Mouse (Mus musculus) mature B cell (primary cell): Measurements from ENCODE around the gene Sec31b.

Experiments used
- in situ Hi-C: fragments of 300-500 bp; cut with MboI; formaldehyde crosslinking; loops from 2 replicates; pipeline ENCODE4 v1.14.3; 2019

The Sec31b gene

DNA sequence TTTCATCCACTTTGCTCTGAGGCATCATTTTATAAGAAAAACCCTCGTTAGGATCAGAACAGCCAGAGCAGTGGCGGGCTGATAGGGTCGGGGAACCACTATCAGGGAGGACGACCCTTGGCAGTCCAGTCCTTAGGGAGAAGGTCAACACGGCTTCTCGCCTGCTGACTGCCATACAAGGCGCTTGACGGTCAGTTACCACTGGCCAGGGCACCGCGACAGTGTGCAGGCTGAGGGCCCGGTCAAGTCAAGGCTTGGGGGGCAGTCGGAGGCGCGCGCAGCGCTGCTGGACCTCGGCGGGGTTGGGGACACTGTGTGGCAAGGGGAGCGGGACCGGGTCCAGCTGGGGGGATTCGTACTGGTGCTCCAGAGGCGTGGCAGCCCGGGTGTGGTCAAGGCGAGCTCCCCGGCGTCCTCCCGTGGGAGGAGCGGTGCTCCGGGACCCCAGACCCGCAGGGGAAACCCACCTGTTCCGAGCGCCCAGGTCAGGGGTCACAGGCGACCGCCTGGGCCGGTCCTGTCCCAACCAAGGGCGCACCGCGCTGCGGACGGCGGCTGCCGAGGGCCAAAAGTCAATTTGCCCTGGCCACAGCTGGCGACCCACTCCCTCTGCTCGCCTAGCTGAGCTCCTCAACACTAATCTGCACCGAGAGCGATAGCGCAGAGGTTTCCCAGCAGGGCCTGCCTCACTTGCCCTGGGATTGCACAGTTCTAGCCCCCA, at the start of gene Sec31b:
TSS of gene Sec31b (minus strand) at position 544 of the 721 bp plus-strand sequence.
- in situ Hi-C loops = loop anchor here (10.0 kb wide), 1 partner anchor 181 kb away; no protein-coding TSS in a partner anchor

DNA sequence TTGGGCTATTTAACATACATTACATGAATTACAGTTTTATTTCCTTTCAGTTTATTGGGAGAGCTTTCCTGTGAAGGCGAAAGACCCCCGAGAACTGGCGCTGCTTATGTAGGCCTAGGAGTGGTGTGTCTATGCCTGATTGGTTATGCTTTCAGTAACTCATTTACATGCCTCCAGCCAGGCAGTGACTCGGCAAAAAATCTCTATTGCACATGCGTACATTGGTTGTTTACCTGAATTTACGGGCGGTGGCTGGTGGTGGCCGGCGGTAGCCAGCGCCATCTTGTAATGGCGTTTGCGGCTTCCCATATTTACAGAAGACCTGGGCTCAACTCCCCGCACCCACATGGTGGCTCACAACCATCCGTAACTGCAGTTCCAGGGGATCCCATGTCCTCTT, 48.5 kb upstream of the Sec31b start:
- in situ Hi-C loops = loop anchor here (25.0 kb wide), 1 partner anchor 293 kb away; no protein-coding TSS in a partner anchor

DNA sequence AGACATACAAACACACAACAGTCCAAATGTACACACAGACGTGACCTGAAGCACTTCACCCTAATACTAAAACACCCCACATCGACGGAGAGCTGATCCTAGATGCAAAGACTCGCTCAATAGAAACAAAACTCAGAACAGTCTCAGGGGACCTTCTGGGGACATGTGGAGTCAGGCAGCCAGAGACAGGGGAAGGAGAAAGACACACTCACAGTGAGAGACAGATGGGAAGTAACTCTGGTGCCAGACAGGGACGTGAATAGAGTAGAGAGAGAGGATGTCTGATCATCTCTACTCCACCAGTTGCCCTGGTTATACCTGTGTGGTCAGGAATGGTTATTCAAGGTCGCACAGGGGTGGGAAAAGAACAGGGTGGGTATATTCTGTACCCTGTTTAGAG, 46.0 kb upstream of the Sec31b start:
- in situ Hi-C loops = loop anchor here (25.0 kb wide), 1 partner anchor 296 kb away; no protein-coding TSS in a partner anchor

DNA sequence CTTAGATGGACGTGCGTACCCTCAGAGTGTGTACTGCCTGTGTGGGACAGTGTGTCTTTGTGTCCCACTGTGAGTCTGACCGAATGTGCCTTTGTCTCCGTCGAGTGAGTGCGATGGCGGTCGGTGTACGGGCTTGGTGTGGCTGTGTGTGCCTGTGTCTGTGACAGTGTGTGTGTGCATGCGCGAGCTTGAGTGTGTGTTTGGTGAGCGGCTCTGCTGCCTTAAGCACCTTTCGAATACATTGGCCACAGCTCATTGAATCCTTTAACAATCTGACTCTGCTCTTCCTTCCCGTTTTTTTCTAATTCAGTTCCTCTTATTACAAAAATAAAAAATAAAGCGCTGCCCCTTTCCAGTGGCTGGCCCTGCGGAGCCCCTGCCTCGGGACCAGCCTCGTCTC, 45.3 kb upstream of the Sec31b start:
- in situ Hi-C loops = loop anchor here (25.0 kb wide), 1 partner anchor 296 kb away; no protein-coding TSS in a partner anchor

DNA sequence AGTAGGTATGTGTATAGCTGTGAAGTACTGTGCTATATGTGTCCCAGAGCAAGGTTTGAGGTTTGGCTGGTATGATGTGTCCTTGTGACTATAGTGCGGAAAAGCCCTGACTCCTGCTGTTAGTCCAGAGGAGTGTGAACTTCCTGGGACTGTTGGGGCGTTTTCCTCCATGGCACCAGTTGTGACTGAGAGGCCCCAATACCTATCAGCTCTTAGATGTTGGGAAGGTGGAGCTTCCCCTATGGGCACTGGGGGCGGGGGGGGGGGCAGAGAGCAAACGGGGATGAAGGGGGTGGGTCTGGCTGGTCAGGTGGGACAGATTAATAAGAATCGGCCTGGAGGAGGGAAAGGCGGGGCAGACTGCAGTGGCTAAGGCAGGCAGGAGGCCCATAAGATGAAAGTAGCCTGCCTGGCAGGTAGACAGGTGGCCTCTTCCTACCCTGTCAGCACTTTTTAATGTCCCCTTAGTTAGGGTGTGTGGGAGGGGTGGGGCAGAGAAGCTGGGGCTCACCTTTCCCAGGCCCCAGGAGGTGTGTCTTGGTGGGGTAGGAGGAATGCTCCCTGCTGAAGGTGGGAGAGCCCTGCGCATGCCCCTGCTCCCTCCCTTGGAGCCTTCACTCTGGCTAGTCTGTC, 44.0 kb upstream of the Sec31b start:
- in situ Hi-C loops = loop anchor here (25.0 kb wide), 1 partner anchor 298 kb away; no protein-coding TSS in a partner anchor

DNA sequence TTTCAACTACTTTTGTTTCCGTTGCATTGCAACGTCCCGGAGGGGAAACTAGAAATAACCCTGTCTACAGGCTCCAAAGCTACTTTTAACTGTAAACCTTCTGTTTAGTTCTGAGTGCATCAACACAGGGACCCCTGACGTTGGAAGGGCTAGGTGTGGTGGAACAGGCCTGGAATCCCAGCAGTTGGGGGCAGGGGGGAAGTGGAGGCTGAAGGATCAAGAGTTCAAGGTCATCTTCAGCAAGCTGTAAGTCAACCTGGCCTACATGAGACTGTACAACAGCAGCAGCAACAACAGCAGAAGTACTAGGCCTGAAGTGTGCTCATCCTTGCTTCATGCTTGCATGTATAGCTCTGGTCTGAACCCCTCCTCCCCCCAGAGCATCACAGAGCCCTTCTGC, 42.4 kb upstream of the Sec31b start:
- in situ Hi-C loops = loop anchor here (25.0 kb wide), 1 partner anchor 299 kb away; no protein-coding TSS in a partner anchor

DNA sequence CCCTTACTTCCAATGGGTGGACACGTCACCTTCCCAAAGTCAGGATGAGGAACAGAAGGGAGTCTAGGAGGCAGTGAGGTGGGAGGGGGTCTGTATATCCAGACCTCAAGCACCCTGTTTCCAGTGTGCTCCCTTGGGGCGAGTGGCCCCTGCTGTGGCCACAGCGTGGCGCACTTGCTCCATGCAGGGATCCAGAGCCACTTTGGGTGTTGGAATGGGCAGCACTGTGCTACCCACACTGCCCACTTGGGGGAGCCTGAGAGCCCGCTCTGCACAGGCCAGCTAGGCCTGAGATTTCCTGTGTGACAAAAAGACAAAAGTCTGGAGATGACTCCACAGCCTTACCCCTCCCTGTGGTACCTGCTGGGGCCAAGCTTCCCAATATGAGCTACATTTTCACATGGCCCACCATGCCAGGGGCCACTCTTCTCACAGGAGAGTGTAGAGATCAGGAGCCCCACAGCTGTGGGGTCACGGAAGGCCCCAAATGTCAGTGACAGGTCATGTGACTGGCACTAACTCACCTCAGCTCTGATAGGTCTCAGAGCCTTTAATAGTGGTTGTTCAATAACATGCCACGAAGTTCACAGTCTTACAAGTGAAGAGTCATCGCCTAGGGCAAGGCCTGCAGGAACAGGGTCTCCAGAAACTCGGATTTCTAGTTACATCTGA, 37.1 kb upstream of the Sec31b start:
- in situ Hi-C loops = loop anchor here (25.0 kb wide), 1 partner anchor 305 kb away; no protein-coding TSS in a partner anchor

DNA sequence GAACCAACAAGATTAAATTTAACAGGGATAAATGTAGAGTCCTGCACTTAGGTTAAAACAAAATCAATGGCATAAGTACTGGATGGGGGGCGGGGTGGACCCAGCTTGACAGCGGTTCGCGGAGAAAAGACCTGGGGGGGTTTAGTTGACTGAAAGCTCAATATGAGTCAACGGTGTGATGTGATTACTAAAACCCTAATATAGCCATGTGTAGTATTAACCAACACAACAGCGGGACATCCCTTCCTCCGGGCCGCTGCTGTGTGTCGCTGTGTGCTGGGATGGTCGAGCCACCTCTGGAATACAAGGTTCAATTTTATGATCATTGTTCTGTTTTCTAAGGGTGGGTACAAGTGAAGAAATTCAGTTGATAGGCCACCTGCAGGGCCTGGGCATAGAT, 36.4 kb upstream of the Sec31b start:
- in situ Hi-C loops = loop anchor here (25.0 kb wide), 1 partner anchor 305 kb away; no protein-coding TSS in a partner anchor

DNA sequence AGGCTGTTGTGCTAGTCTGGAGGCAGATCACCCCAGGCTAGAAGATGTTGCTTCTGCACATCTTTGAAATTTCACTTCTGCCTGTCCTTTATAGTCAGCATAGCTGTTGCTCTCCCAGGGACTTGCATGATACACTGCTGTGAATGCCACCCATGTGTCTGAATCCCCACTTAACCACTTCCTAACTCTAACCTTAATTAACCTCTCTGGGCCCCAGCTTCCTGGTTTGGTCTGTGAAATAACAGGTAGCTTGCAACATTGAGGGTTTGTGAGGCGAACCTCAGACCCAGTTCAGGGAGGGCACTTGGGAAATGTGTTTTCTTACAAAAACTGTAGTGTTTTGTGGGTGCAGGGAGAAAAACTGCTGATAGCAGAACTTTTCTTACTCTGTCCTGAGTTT, 32.4 kb upstream of the Sec31b start:
- in situ Hi-C loops = loop anchor here (25.0 kb wide), 1 partner anchor 309 kb away; no protein-coding TSS in a partner anchor

DNA sequence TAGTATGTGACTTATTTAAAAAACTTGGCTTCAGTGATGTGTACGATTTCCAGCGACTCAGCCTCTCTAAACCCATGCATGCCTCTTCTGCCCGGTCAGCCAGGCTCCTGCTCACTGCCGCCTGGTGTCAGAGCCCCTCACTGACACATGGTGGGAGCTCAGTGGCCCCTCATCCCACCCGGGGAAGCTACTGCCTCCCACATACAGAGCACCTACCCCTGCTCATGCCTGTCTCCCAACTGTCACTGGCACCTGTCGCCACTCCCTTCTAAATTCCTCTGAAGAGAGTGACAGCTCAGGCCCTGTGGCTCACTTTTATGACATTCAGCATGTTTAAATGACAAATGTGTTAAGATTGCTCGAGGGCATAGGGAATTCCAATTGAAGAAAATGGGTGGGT, 30.6 kb upstream of the Sec31b start:
- in situ Hi-C loops = loop anchor here (25.0 kb wide), 1 partner anchor 311 kb away; no protein-coding TSS in a partner anchor

DNA sequence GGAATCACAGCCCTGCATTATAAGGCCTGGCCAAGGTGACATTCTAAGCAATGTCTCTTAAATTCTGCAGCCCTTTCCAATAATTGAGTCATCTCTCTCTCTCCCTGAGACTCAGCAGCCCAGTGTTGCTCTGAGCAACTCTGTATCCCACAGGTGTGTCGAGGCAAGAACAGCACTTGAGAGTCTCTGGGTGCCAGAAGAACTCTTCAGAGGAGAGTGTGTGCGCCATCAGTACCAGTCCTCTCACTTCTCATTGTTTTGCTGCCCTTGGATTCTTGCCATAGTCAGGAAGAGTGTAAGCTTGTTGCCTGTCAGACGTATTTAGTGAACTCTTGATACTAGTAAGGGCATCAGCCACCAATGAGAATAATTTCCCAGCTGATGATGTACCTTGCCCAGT, 22.1 kb upstream of the Sec31b start:
- in situ Hi-C loops = no loop called here

DNA sequence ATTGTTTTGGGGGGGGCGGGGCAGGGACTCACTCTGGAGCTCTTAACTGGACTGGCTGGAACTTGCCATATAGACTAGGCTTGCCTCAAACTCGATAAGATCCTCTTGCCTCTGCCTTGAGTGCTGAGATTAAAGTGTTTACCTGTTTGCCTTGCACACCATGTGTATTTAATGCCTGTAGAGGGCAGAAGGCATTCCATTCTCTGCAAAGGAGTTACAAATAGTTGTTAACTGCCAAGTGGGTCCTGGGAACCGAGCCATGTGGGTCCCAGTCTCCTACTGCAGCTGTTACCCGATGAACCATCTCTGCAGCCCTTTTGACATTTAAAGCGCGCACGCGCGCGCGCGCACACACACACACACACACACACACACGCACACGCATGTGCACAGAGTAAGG, 18.3 kb upstream of the Sec31b start:
- in situ Hi-C loops = no loop called here

DNA sequence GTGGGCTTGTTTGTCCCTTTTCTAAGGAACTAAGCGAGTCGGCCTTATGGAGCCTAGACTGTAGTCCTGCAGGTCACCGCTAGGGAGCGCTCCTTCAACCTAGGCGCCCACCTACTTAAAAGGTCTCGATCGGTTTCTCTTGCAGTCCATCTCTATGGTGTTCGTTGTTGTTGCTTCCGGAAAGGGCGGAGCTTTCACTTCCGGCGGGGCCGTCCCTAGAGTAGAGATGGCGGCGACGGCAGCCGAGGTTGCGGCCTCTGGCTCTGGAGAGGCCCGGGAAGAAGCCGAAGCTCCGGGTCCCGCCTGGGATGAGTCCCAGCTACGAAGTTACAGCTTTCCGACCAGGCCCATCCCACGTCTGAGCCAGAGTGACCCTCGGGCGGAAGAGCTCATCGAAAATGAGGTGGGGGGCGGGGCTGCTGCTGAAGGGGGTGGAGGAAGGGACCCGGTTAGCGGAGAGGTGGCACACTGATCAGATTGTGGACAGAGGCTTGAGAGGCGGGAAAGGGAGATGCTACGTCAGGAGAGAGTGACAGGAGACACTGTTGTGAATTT, 17.1 kb upstream of the Sec31b start, which contains the start of gene Hif1an:
TSS of gene Hif1an (plus strand) at position 199 of the 555 bp plus-strand sequence.
- in situ Hi-C loops = no loop called here

DNA sequence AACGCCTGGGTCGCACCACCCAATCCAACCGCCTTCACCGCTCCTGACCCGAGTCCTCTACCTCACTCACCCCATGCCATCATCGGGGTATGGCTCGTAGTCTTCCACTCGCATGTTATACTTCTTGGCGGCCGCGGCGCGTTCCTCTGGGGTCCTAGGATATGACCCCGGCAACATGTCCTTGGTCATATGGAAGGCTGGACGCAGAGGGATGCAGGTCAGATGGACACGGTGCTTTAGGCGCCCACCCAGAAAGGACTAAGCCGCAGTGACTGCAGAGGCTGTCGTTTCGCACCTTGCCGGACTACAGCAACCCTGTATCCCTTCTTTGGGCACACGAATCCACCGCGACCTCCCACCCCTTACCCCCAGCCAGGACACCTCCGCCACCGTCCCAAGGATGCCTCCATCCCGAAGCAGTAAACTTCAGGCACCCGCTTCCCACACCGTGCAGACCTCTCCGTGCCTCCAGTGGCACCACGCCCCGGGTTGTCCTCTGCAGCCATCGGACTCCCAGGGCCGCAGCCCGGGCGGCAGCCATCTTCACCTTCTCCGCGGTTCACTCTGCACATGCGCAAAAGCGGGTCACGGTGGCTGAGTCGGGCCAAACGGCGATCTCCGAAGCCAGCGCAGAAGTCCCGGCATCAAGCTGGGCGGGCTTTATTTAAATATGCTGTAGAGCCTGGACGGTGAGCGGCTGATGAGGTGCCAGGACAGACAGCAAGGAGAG, 9.4 kb upstream of the Sec31b start, which contains the start of gene Ndufb8:
TSS of gene Ndufb8 (minus strand) at position 580 of the 730 bp plus-strand sequence.
- in situ Hi-C loops = no loop called here

DNA sequence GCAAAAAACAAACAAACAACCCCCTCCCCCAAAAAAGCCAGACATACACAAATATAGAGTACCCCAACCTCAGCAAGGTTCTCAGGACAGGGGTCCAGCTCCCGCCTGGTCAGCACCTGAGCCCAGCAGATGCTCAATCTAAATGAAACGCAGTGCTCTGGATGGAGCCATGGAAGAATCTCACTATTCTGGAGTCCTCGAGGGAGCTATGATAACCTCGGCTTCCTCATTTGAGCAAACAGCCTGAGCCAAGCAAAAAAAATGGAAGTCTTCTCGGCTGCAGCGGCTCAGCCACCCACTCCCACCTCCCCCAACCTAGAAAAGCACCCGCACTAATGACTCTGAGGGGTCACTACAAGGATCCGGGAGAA, 8.8 kb upstream of the Sec31b start:
- in situ Hi-C loops = no loop called here

DNA sequence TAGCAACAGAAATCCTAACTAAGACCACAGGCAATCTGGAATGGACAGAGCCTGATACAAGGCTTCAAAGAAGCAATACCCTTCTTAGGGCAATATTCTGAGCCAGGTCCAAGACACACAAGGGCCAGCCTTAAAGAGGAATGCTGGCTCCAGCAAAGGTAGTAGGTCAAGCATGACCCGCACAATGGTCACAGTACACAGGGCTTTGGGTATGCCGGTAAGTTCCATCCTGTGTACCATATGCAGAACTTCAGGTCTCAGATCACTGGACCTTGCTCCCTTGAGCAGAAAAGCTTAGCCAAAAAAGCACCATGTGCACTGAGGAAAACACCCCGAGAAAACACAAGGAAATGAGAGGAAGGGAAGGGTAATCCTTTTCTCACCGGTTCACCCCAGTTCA, 7.6 kb upstream of the Sec31b start:
- in situ Hi-C loops = no loop called here

DNA sequence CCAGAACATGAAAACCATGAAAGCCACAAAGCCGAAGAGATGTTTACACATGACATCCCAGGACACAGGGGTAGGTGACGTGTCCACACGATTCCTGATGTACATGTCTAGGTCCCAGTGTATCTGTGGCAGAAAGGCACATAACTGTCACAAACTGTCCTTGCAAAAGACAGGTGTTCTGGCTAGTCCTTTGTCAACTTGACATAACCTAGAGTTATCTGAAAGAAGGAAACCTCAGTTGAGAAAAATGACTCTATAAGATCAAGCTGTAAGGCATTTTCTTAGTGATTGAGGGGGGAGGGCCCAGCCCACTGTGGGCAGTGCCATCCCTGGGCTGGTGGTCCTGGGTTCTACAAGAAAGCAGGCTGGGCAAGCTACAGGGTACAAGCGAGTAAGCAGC, 7.1 kb upstream of the Sec31b start, which contains the start of gene Gm20538:
TSS of gene Gm20538 (minus strand) at position 101 of the 400 bp plus-strand sequence.
- in situ Hi-C loops = no loop called here

DNA sequence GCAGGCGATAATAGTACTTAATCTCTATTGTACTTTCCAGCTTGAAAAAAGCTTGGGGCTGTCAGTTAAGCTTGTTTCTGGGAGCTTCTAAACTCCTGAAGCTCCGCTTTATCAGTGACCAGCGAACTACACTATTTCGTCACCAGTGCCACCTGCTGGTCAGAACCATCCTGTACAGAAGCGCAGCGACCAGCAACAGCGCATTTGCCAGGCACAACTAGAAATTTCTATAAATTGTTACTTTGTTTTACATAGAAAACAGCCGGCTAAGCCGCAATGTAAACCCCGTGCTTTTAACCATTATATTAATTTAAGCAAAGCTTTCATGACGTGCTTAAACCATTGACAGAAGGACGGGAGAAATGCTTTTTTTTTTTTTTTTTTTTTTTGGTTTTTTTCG, 889 bp downstream of the Sec31b start:
- in situ Hi-C loops = loop anchor here (10.0 kb wide), 1 partner anchor 180 kb away; no protein-coding TSS in a partner anchor

DNA sequence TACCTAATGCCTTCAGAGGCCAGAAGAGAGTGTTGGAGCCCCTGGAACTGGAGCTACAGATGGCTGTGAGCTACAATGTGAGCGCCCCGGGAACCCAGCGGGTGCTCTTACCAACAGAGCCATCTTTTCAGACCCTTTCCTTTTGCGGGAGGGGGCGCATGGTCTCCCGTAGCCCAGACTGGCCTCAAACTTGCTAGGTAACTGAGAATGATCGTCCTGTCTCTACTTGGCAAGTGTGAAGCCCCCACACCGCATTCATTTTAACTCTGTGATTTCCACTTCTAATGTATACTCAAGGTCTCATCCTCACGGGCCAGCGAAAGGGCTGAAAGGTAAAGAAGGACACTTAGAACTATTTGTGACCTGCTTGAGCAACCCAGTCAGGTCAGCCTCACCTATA, 1.3 kb downstream of the Sec31b start:
- in situ Hi-C loops = loop anchor here (10.0 kb wide), 1 partner anchor 180 kb away; no protein-coding TSS in a partner anchor

DNA sequence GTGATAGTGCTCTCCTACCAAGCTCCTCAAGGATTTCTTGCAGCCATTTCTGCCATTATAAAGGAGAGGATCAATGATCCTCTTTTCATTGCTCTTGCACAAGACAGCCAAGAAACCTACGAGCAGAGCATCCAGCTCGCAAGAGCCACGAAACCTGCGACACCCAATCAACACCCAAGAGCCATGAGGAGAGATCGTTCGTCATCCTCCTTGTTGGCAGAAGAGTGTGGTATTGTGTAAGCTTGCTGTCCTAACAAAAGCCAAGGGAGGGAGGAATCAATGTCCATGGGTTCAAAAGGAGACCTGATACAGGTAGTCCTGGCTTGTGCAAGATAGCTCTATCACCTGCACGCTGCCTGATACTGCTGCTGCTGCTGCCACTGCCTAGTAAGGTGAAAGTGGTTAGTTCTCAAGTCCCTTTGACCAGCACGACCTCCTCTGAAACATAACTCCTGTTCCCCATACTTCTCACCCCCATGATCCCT, 2.9 kb downstream of the Sec31b start:
- in situ Hi-C loops = loop anchor here (10.0 kb wide), 1 partner anchor 178 kb away; no protein-coding TSS in a partner anchor

DNA sequence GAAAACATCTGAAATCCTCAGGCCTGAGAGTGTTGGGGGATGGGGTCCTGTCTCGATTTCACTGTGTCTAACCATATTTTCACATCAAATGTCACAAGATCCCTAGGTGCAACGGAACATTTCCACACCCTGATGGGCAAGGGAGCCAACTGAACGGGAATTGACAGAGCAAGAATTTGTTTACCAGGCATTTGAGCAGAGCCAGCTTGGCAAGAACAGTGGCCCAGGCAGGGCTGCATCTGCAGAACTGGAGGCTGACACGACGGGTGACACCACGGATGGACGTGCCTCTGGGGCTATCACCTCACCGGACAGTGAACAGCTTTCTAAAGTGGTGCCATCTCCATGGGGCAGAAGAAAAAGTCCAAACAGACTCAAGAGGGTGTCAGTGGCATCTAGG, 8.2 kb downstream of the Sec31b start:
- in situ Hi-C loops = no loop called here
